Mouse (Mus musculus): ENCODE measurements around the gene Lrrc59. TPM values are rescaled to one million over a fixed set of nuclear protein-coding genes. Genes with fewer than 3 reads are reported as not detected.

Lrrc59 gene
- polyA plus RNA-seq, 1 experiment from 2014 or later = 104 TPM

GRCm38 (mm10) chr11:94620766-94621457 is 8.7 kb upstream of the Lrrc59 start:
- ATAC-seq (ENCODE audit: insufficient number of reproducible peaks, insufficient read depth, low FRiP score, low read depth) = no peak
- no peak overlapping the region for H3K9ac ChIP-seq (ENCODE audit: low read length)
- H3K4me3 ChIP-seq (ENCODE audit: control insufficient read depth in 1 of 2, insufficient read depth in 1 of 2, low read depth in 1 of 2, low read length in 2 of 2) = no peak overlapping the region
- no peaks in the 10 kb centered on the region for H3K27me3 ChIP-seq (ENCODE audit: control insufficient read depth, insufficient read depth, low read length)
- H3K9me3 ChIP-seq (ENCODE audit: control insufficient read depth, low read length) = no peaks in the 10 kb centered on the region
- H3K4me2 ChIP-seq (ENCODE audit: low read length) = no peak overlapping the region
- no peaks in the 10 kb centered on the region for H3K36me3 ChIP-seq (ENCODE audit: control insufficient read depth, insufficient read depth, low read length)
- no peak overlapping the region for H3K27ac ChIP-seq (replicated peaks in 1 of 2; ENCODE audit: control insufficient read depth in 1 of 2, insufficient read depth in 1 of 2, low read depth in 2 of 2, low read length in 2 of 2)
- WGBS = 69% methylated on average over 6 of the region's 6 CpGs
- no peaks in the 10 kb centered on the region for H3K4me1 ChIP-seq (ENCODE audit: control insufficient read depth in 2 of 2, insufficient read depth in 2 of 2, low read length in 2 of 2)

DNA sequence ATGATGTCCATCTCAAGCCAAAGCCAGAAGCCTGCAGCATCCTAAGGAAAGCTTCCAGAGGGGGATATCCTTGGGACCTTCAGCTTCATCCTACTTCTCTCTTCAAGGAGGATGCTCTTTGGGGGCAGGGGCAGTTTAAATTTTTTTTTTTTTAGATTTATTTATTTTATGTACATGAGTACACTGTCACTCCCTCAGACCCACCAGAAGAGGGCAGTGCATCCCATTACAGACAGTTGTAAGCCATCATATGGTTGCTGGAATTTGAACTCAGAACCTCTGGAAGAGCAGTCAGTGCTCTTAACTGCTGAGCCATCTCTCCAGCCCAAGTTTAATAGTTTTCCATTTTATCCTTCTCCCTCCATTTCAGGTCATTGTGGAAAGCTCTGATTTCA is 8.1 kb upstream of the Lrrc59 start:
- Histone ChIP-seq H3K4me3 (ENCODE audit: control insufficient read depth in 1 of 2, insufficient read depth in 1 of 2, low read depth in 1 of 2, low read length in 2 of 2) (no peak overlapping the region), H3K4me2 (ENCODE audit: low read length) (no peak overlapping the region), H3K27me3 (ENCODE audit: control insufficient read depth, insufficient read depth, low read length) (no peaks in the 10 kb centered on the region), H3K9me3 (ENCODE audit: control insufficient read depth, low read length) (no peaks in the 10 kb centered on the region), H3K36me3 (ENCODE audit: control insufficient read depth, insufficient read depth, low read length) (no peaks in the 10 kb centered on the region), H3K27ac (replicated peaks in 1 of 2; ENCODE audit: control insufficient read depth in 1 of 2, insufficient read depth in 1 of 2, low read depth in 2 of 2, low read length in 2 of 2) (no peak overlapping the region), H3K4me1 (ENCODE audit: control insufficient read depth in 2 of 2, insufficient read depth in 2 of 2, low read length in 2 of 2) (no peaks in the 10 kb centered on the region), H3K9ac (ENCODE audit: low read length) (no peak overlapping the region)
- ATAC-seq (ENCODE audit: insufficient number of reproducible peaks, insufficient read depth, low FRiP score, low read depth) = no peak

- no peaks in the 10 kb centered on the region for H3K9me3 ChIP-seq (ENCODE audit: control insufficient read depth, low read length)
- H3K36me3 ChIP-seq (ENCODE audit: control insufficient read depth, insufficient read depth, low read length) = no peaks in the 10 kb centered on the region
- no peak overlapping the region for H3K27ac ChIP-seq (replicated peaks in 1 of 2; ENCODE audit: control insufficient read depth in 1 of 2, insufficient read depth in 1 of 2, low read depth in 2 of 2, low read length in 2 of 2)
- no peaks in the 10 kb centered on the region for H3K27me3 ChIP-seq (ENCODE audit: control insufficient read depth, insufficient read depth, low read length)
- H3K4me1 ChIP-seq (ENCODE audit: control insufficient read depth in 2 of 2, insufficient read depth in 2 of 2, low read length in 2 of 2) = no peaks in the 10 kb centered on the region
- no peak for ATAC-seq (ENCODE audit: insufficient number of reproducible peaks, insufficient read depth, low FRiP score, low read depth)
- WGBS = 58% methylated on average over 2 of the region's 2 CpGs
- H3K4me2 ChIP-seq (ENCODE audit: low read length) = no peak overlapping the region
- H3K4me3 ChIP-seq (ENCODE audit: control insufficient read depth in 1 of 2, insufficient read depth in 1 of 2, low read depth in 1 of 2, low read length in 2 of 2) = no peak overlapping the region
- no peak overlapping the region for H3K9ac ChIP-seq (ENCODE audit: low read length)
Measured at GRCm38 (mm10) chr11:94622162-94622561, 7.4 kb upstream of the Lrrc59 start.

- peak overlapping the region; percentile 67 for H3K4me2 ChIP-seq (ENCODE audit: low read length)
- no peaks in the 10 kb centered on the region for H3K27me3 ChIP-seq (ENCODE audit: control insufficient read depth, insufficient read depth, low read length)
- no peaks in the 10 kb centered on the region for H3K9me3 ChIP-seq (ENCODE audit: control insufficient read depth, low read length)
- H3K9ac ChIP-seq (ENCODE audit: low read length) = peak overlapping the region; percentile 90
- no peak; the same call in 1 of the 2 replicates for ATAC-seq (ENCODE audit: insufficient number of reproducible peaks, insufficient read depth, low FRiP score, low read depth)
- H3K27ac ChIP-seq (replicated peaks in 1 of 2; ENCODE audit: control insufficient read depth in 1 of 2, insufficient read depth in 1 of 2, low read depth in 2 of 2, low read length in 2 of 2) = peak overlapping the region; percentile 37 to 61; a peak in 3 of 4 replicates
- peaks cover 36% of the 10 kb centered on the region for H3K36me3 ChIP-seq (ENCODE audit: control insufficient read depth, insufficient read depth, low read length)
- H3K4me1 ChIP-seq (ENCODE audit: control insufficient read depth in 2 of 2, insufficient read depth in 2 of 2, low read length in 2 of 2) = peaks cover 2 to 10% of the 10 kb centered on the region in 2 experiments; a peak in 3 of 4 replicates
- H3K4me3 ChIP-seq (ENCODE audit: control insufficient read depth in 1 of 2, insufficient read depth in 1 of 2, low read depth in 1 of 2, low read length in 2 of 2) = peak overlapping the region; percentile 87 to 89
- 0% methylated on average over 20 of the region's 28 CpGs for WGBS
Measured at GRCm38 (mm10) chr11:94629884-94630198, 274 bp downstream of the Lrrc59 start.

GRCm38 (mm10) chr11:94630199-94631011 is 838 bp downstream of the Lrrc59 start:
- H3K4me2 ChIP-seq (ENCODE audit: low read length) = peak overlapping the region; percentile 67
- no peak for ATAC-seq (ENCODE audit: insufficient number of reproducible peaks, insufficient read depth, low FRiP score, low read depth)
- H3K9ac ChIP-seq (ENCODE audit: low read length) = peak overlapping the region; percentile 90
- whole genome bisulfite sequencing = 11% methylated on average over 26 of the region's 26 CpGs
- no peaks in the 10 kb centered on the region for H3K27me3 ChIP-seq (ENCODE audit: control insufficient read depth, insufficient read depth, low read length)
- H3K4me1 ChIP-seq (ENCODE audit: control insufficient read depth in 2 of 2, insufficient read depth in 2 of 2, low read length in 2 of 2) = peaks cover 2 to 10% of the 10 kb centered on the region in 2 experiments; a peak in 3 of 4 replicates
- peak overlapping the region; percentile 87 to 89 for H3K4me3 ChIP-seq (ENCODE audit: control insufficient read depth in 1 of 2, insufficient read depth in 1 of 2, low read depth in 1 of 2, low read length in 2 of 2)
- H3K27ac ChIP-seq (replicated peaks in 1 of 2; ENCODE audit: control insufficient read depth in 1 of 2, insufficient read depth in 1 of 2, low read depth in 2 of 2, low read length in 2 of 2) = peak overlapping the region; percentile 37 to 61; a peak in 3 of 4 replicates
- H3K9me3 ChIP-seq (ENCODE audit: control insufficient read depth, low read length) = no peaks in the 10 kb centered on the region
- H3K36me3 ChIP-seq (ENCODE audit: control insufficient read depth, insufficient read depth, low read length) = peaks cover 42% of the 10 kb centered on the region

DNA sequence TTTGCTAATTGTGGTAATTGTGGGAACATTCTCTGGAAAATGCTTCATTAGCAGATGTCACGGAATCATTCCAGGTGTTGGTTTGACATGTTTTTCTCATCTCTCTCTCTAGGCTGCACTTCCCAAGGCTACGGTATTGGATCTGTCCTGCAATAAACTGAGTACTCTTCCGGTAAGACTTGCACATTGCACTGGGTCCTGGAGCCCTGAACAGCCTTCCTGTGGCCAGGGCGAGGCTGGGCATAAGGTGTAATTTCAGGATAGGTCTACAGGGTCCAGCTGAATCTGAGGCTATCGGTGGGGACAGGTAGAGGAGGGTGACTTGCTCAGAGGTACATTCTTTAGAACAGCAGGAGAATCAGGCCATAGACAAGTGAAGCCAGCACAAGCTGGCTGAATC is 2.4 kb downstream of the Lrrc59 start:
- Histone ChIP-seq H3K9me3 (ENCODE audit: control insufficient read depth, low read length) (no peaks in the 10 kb centered on the region), H3K9ac (ENCODE audit: low read length) (no peak overlapping the region), H3K36me3 (ENCODE audit: control insufficient read depth, insufficient read depth, low read length) (peaks cover 58% of the 10 kb centered on the region), H3K4me2 (ENCODE audit: low read length) (no peak overlapping the region), H3K4me1 (ENCODE audit: control insufficient read depth in 2 of 2, insufficient read depth in 2 of 2, low read length in 2 of 2) (peaks cover 2 to 10% of the 10 kb centered on the region in 2 experiments; a peak in 3 of 4 replicates), H3K27ac (replicated peaks in 1 of 2; ENCODE audit: control insufficient read depth in 1 of 2, insufficient read depth in 1 of 2, low read depth in 2 of 2, low read length in 2 of 2) (no peak overlapping the region), H3K4me3 (ENCODE audit: control insufficient read depth in 1 of 2, insufficient read depth in 1 of 2, low read depth in 1 of 2, low read length in 2 of 2) (no peak overlapping the region), H3K27me3 (ENCODE audit: control insufficient read depth, insufficient read depth, low read length) (no peaks in the 10 kb centered on the region)
- 90% methylated on average over 5 of the region's 5 CpGs for WGBS
- no peak for ATAC-seq (ENCODE audit: insufficient number of reproducible peaks, insufficient read depth, low FRiP score, low read depth)

- H3K27ac ChIP-seq (replicated peaks in 1 of 2; ENCODE audit: control insufficient read depth in 1 of 2, insufficient read depth in 1 of 2, low read depth in 2 of 2, low read length in 2 of 2) = no peak overlapping the region
Measured at GRCm38 (mm10) chr11:94632988-94633387, 3.4 kb downstream of the Lrrc59 start.

More at GRCm38 (mm10) chr11:94632988-94633387, 3.4 kb downstream of the Lrrc59 start:
- H3K9ac ChIP-seq (ENCODE audit: low read length) = no peak overlapping the region
- peaks cover 68% of the 10 kb centered on the region for H3K36me3 ChIP-seq (ENCODE audit: control insufficient read depth, insufficient read depth, low read length)
- no peak for ATAC-seq (ENCODE audit: insufficient number of reproducible peaks, insufficient read depth, low FRiP score, low read depth)
- no peak overlapping the region for H3K4me2 ChIP-seq (ENCODE audit: low read length)
- no peaks in the 10 kb centered on the region for H3K9me3 ChIP-seq (ENCODE audit: control insufficient read depth, low read length)
- H3K27me3 ChIP-seq (ENCODE audit: control insufficient read depth, insufficient read depth, low read length) = no peaks in the 10 kb centered on the region
- no peak overlapping the region for H3K4me3 ChIP-seq (ENCODE audit: control insufficient read depth in 1 of 2, insufficient read depth in 1 of 2, low read depth in 1 of 2, low read length in 2 of 2)
- WGBS = 87% methylated on average over 8 of the region's 8 CpGs
- peaks cover 2 to 10% of the 10 kb centered on the region in 2 experiments; a peak in 3 of 4 replicates for H3K4me1 ChIP-seq (ENCODE audit: control insufficient read depth in 2 of 2, insufficient read depth in 2 of 2, low read length in 2 of 2)
